ENCODE assay signal across 16 mouse cellular contexts in genomic region chr9:67134378-67134777, GRCm38 (mm10).
DNase-seq lines count a peak whose midpoint lies in the region; ATAC-seq lines count a peak whose summit lies in the region.
"Had no signal": no experiment of that assay in that cellular context is flagged by ENCODE, and none has a peak within 500 bp of the region (broad histone marks: within the 10 kb centered on the region; RNA-seq: fewer than 3 reads in every experiment).

No protein-coding gene starts in this region.

- H3K27me3 ChIP-seq in liver, embryonic 13.5 days = no peaks in the 10 kb centered on the region
- peaks cover 9% of the 10 kb centered on the region; the same call in 1 of the 2 replicates for H3K27me3 ChIP-seq in liver, embryonic 12.5 days (replicated peaks)
- H3K27me3 ChIP-seq: embryonic facial prominence, embryonic 12.5 days; heart, embryonic 12.5 days; hindbrain, embryonic 15.5 days; stomach, embryonic 15.5 days had no signal

- H3K4me2 ChIP-seq in liver, embryonic 13.5 days = no peak overlapping the region
- no peak overlapping the region for H3K4me2 ChIP-seq in liver, embryonic 12.5 days
- H3K4me2 ChIP-seq: embryonic facial prominence, embryonic 12.5 days; heart, embryonic 12.5 days; hindbrain, embryonic 15.5 days; stomach, embryonic 15.5 days had no signal

- H3K9ac ChIP-seq in liver, embryonic 13.5 days = no peak overlapping the region
- H3K9ac ChIP-seq in liver, embryonic 12.5 days = no peak overlapping the region
- H3K9ac ChIP-seq: embryonic facial prominence, embryonic 12.5 days; heart, embryonic 12.5 days; hindbrain, embryonic 15.5 days; stomach, embryonic 15.5 days had no signal

- H3K4me3 ChIP-seq in liver, embryonic 13.5 days (replicated peaks) = no peak overlapping the region
- no peak overlapping the region for H3K4me3 ChIP-seq in liver, embryonic 12.5 days
- H3K4me3 ChIP-seq: embryonic facial prominence, embryonic 12.5 days; heart, embryonic 12.5 days; hindbrain, embryonic 15.5 days; stomach, embryonic 15.5 days had no signal

- H3K36me3 ChIP-seq in liver, embryonic 13.5 days = no peaks in the 10 kb centered on the region
- H3K36me3 ChIP-seq in liver, embryonic 12.5 days = no peaks in the 10 kb centered on the region
- H3K36me3 ChIP-seq: embryonic facial prominence, embryonic 12.5 days; heart, embryonic 12.5 days; hindbrain, embryonic 15.5 days; stomach, embryonic 15.5 days had no signal

- 44% methylated on average over 6 of the region's 6 CpGs for WGBS in liver, embryonic 13.5 days (ENCODE audit: insufficient replicate concordance)
- WGBS in liver, embryonic 12.5 days (ENCODE audit: insufficient replicate concordance) = 42% methylated on average over 6 of the region's 6 CpGs

- peaks cover 17% of the 10 kb centered on the region for H3K4me1 ChIP-seq in liver, embryonic 13.5 days (replicated peaks)
- peaks cover 18% of the 10 kb centered on the region for H3K4me1 ChIP-seq in liver, embryonic 12.5 days

- no peak for ATAC-seq in liver, embryonic 13.5 days (ENCODE audit: low read depth)
- ATAC-seq in liver, embryonic 12.5 days = no peak
- ATAC-seq: forebrain, embryonic 14.5 days had no signal

- no peak overlapping the region for H3K27ac ChIP-seq in liver, embryonic 13.5 days
- no peak overlapping the region for H3K27ac ChIP-seq in liver, embryonic 12.5 days
- H3K27ac ChIP-seq: embryonic facial prominence, embryonic 12.5 days; hindbrain, embryonic 15.5 days; stomach, embryonic 15.5 days had no signal

- DNase-seq in adrenal gland, postnatal 25 days = peak; percentile 16
- no peak for DNase-seq in adrenal gland, adult 2 months
- DNase-seq in liver, embryonic 13.5 days = peak; percentile 4
- DNase-seq in A20 (ENCODE audit: low read depth, low spot score) (peak; percentile 42), ZHBTc4 (ENCODE audit: low read depth, low spot score) (peak; percentile 61)
- DNase-seq in embryo, embryonic 9.5 days (ENCODE audit: extremely low spot score) = no peak
- DNase-seq in layer of hippocampus, postnatal 36 days = no peak
- DNase-seq: cerebellum, adult 9-11 months; lung, adult 18-20 months; right cerebral cortex, adult 18-20 months had no signal

- H3K9me3 ChIP-seq in liver, embryonic 13.5 days (replicated peaks) = no peaks in the 10 kb centered on the region
- no peaks in the 10 kb centered on the region for H3K9me3 ChIP-seq in liver, embryonic 12.5 days (replicated peaks)
- H3K9me3 ChIP-seq: embryonic facial prominence, embryonic 12.5 days; heart, embryonic 12.5 days; hindbrain, embryonic 15.5 days; stomach, embryonic 15.5 days had no signal

Comparison
In these comparisons a context has a peak if more than half of its experiments do, and no peak if none do; other contexts are left out.
1. DNase-seq: peak in adrenal gland, postnatal 25 days (single experiment), liver, embryonic 13.5 days (single experiment), A20 (single experiment) and ZHBTc4 (single experiment); none in adrenal gland, adult 2 months (single experiment), embryo, embryonic 9.5 days (single experiment) and layer of hippocampus, postnatal 36 days (0 of 2).